Mouse (Mus musculus) E14TG2a.4 (cell line): ENCODE data around the gene Sec1.

Source experiments
- H3K27me3 ChIP-seq: 2 replicates; pipeline ENCODE4 v1.6.1; 2014; ENCODE audit warnings: low read length, control low read depth; ENCODE audit not compliant: insufficient read depth
- H3K36me3 ChIP-seq: 2 replicates; pipeline ENCODE4 v1.6.1; 2014; ENCODE audit warnings: low read length, control low read depth; ENCODE audit not compliant: insufficient read depth
- H3K4me1 ChIP-seq: replicated peaks from 2 replicates; pipeline ENCODE4 v1.6.1; 2014; ENCODE audit warnings: low read depth, low read length, control low read depth
- H3K4me3 ChIP-seq: replicated peaks from 2 replicates; pipeline ENCODE4 v1.5.1; 2014; ENCODE audit warnings: mild to moderate bottlenecking, low read length
- H3K9me3 ChIP-seq: 2 replicates; pipeline ENCODE4 v1.6.1; 2014; ENCODE audit warnings: low read length, control low read depth
- CTCF ChIP-seq: conservative IDR thresholded peaks from 2 replicates; pipeline ENCODE4 v1.5.1; 2014; ENCODE audit warnings: low read length
- NANOG ChIP-seq: IDR thresholded peaks from 2 replicates; pipeline ENCODE4 v1.6.1; 2014; ENCODE audit warnings: borderline replicate concordance, low read length, mixed read lengths
- POU5F1 ChIP-seq: IDR thresholded peaks from 2 replicates; pipeline ENCODE4 v1.6.1; 2014; ENCODE audit warnings: low read length, borderline replicate concordance

Sec1 gene

GRCm38 (mm10) chr7:45710477-45711191 is 16.4 kb upstream of the Sec1 start:
- H3K4me3 ChIP-seq, result peak overlapping the region; percentile 49
- TF ChIP-seq NANOG (no peak), POU5F1 (no peak), CTCF (no peak)

GRCm38 (mm10) chr7:45709677-45710355 is 15.6 kb upstream of the Sec1 start:
- Histone ChIP-seq H3K36me3 (peaks cover 62% of the 10 kb centered on the region), H3K9me3 (no peaks in the 10 kb centered on the region), H3K4me3 (peak overlapping the region; percentile 4; the same call in 1 of the 2 replicates), H3K27me3 (no peaks in the 10 kb centered on the region), H3K4me1 (peaks cover 91% of the 10 kb centered on the region)
- TF ChIP-seq CTCF (no peak), NANOG (no peak), POU5F1 (no peak)

More at GRCm38 (mm10) chr7:45710477-45711191, 16.4 kb upstream of the Sec1 start:
- H3K4me1 ChIP-seq, result peaks cover 88% of the 10 kb centered on the region
- no peaks in the 10 kb centered on the region for H3K9me3 ChIP-seq
- H3K27me3 ChIP-seq, result no peaks in the 10 kb centered on the region
- peaks cover 62% of the 10 kb centered on the region for H3K36me3 ChIP-seq

- Histone ChIP-seq H3K4me1 (peaks cover 89% of the 10 kb centered on the region), H3K4me3 (peak overlapping the region; percentile 96; the same call in 1 of the 2 replicates), H3K9me3 (no peaks in the 10 kb centered on the region), H3K27me3 (no peaks in the 10 kb centered on the region), H3K36me3 (peaks cover 59% of the 10 kb centered on the region)
- no peak for TF ChIP-seq POU5F1
- TF ChIP-seq NANOG, result no peak
- TF ChIP-seq CTCF, result no peak
Observed at GRCm38 (mm10) chr7:45709036-45709435, 14.8 kb upstream of the Sec1 start.

- Histone ChIP-seq H3K9me3 (no peaks in the 10 kb centered on the region), H3K27me3 (no peaks in the 10 kb centered on the region), H3K4me3 (peak overlapping the region; percentile 96), H3K36me3 (peaks cover 52% of the 10 kb centered on the region), H3K4me1 (peaks cover 88% of the 10 kb centered on the region)
- TF ChIP-seq CTCF, result no peak
- TF ChIP-seq POU5F1, result no peak
- TF ChIP-seq NANOG, result no peak
Observed at GRCm38 (mm10) chr7:45708221-45708761, 14.1 kb upstream of the Sec1 start.

GRCm38 (mm10) chr7:45707375-45707967 is 13.3 kb upstream of the Sec1 start:
- Histone ChIP-seq H3K27me3 (0 out of 2 replicates have a peak, but pooled peaks cover 4% of the 10 kb centered on the region), H3K4me1 (peaks cover 88% of the 10 kb centered on the region), H3K4me3 (peak overlapping the region; percentile 96), H3K36me3 (peaks cover 43% of the 10 kb centered on the region), H3K9me3 (no peaks in the 10 kb centered on the region)
- TF ChIP-seq POU5F1, result no peak
- TF ChIP-seq NANOG, result no peak
- no peak for TF ChIP-seq CTCF

GRCm38 (mm10) chr7:45706721-45707241 is 12.6 kb upstream of the Sec1 start:
- peaks cover 37% of the 10 kb centered on the region for H3K36me3 ChIP-seq
- H3K4me3 ChIP-seq, result peak overlapping the region; percentile 96
- H3K9me3 ChIP-seq, result no peaks in the 10 kb centered on the region
- TF ChIP-seq POU5F1 (no peak), CTCF (no peak), NANOG (no peak)
- H3K4me1 ChIP-seq, result peaks cover 85% of the 10 kb centered on the region
- H3K27me3 ChIP-seq, result 0 out of 2 replicates have a peak, but pooled peaks cover 4% of the 10 kb centered on the region

GRCm38 (mm10) chr7:45705873-45706281 is 11.7 kb upstream of the Sec1 start:
- Histone ChIP-seq H3K4me3 (peak overlapping the region; percentile 96), H3K36me3 (peaks cover 28% of the 10 kb centered on the region), H3K27me3 (0 out of 2 replicates have a peak, but pooled peaks cover 4% of the 10 kb centered on the region), H3K9me3 (no peaks in the 10 kb centered on the region), H3K4me1 (peaks cover 85% of the 10 kb centered on the region)
- TF ChIP-seq POU5F1 (no peak), CTCF (no peak), NANOG (no peak)

GRCm38 (mm10) chr7:45705443-45705864 is 11.3 kb upstream of the Sec1 start:
- Histone ChIP-seq H3K36me3 (peaks cover 23% of the 10 kb centered on the region), H3K4me1 (peaks cover 84% of the 10 kb centered on the region), H3K9me3 (no peaks in the 10 kb centered on the region), H3K4me3 (peak overlapping the region; percentile 96), H3K27me3 (peaks cover 6% of the 10 kb centered on the region)
- TF ChIP-seq POU5F1, result no peak
